26 mouse cellular contexts compared by ENCODE assay signal in the genomic region with DNA sequence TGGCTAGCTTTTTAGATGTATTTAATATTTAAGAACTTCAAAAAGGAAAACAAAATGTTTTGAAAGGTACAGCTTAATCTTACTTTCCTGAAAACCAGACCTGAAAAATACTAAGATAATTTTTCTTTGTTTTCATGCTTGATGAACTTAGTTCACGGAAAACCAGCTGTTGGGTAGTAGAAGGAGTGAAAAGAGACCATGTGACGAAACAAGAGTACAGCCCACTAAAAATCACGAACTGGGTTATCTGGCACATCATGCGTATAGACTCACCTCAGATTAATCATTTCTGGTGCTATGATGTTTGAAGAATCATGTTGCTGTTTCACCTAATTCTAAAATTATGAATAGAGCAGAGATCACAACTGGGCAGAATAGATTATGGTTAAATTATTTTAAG. TPM values are rescaled to one million over a fixed set of nuclear protein-coding genes. Genes with fewer than 3 reads are reported as not detected.
DNase-seq lines count a peak whose midpoint lies in the region; ATAC-seq and TF ChIP-seq lines count a peak whose summit lies in the region.
"Had no signal": no experiment of that assay in that cellular context is flagged by ENCODE, and none has a peak within 500 bp of the region (broad histone marks: within the 10 kb centered on the region; RNA-seq: fewer than 3 reads in every experiment).

No protein-coding gene starts in this region.

- H3K9me3 ChIP-seq in heart, embryonic 13.5 days = no peaks in the 10 kb centered on the region
- H3K9me3 ChIP-seq in midbrain, embryonic 14.5 days (ENCODE audit: control insufficient read depth, low read length) = no peaks in the 10 kb centered on the region
- H3K9me3 ChIP-seq in midbrain, embryonic 13.5 days = no peaks in the 10 kb centered on the region
- H3K9me3 ChIP-seq: embryonic facial prominence, embryonic 15.5 days; heart, embryonic 12.5 days had no signal

- intact Hi-C loops in left cerebral cortex, postnatal 25 days (cut with DNase I) = loop anchor here (5.0 kb wide), 1 partner anchor 181 kb away; no protein-coding TSS in a partner anchor

- no peak overlapping the region for H3K4me3 ChIP-seq in heart, embryonic 13.5 days
- no peak overlapping the region for H3K4me3 ChIP-seq in midbrain, embryonic 14.5 days (replicated peaks; ENCODE audit: low read depth, low read length)
- no peak overlapping the region for H3K4me3 ChIP-seq in midbrain, embryonic 13.5 days (replicated peaks)
- peak overlapping the region; percentile 96 for H3K4me3 ChIP-seq in myocyte
- H3K4me3 ChIP-seq: erythroblast, embryonic 14.5 days; gastrocnemius, adult 2 months had no signal

- TF ChIP-seq POLR2A in myocyte (IDR thresholded peaks at IDR 0.05; ENCODE audit: insufficient read length, low read depth) = no peak

- 0 out of 2 replicates have a peak overlapping the region, but pooled peaks have one; percentile 22 for H3K4me2 ChIP-seq in heart, embryonic 13.5 days
- 0 out of 2 replicates have a peak overlapping the region, but pooled peaks have one; percentile 13 for H3K4me2 ChIP-seq in midbrain, embryonic 14.5 days (ENCODE audit: low read length)
- no peak overlapping the region for H3K4me2 ChIP-seq in midbrain, embryonic 13.5 days (replicated peaks)
- H3K4me2 ChIP-seq in myocyte (ENCODE audit: low read depth) = peak overlapping the region; percentile 74

- 73% methylated on average over 4 of the region's 4 CpGs for WGBS in heart, embryonic 13.5 days
- 67% methylated on average over 4 of the region's 4 CpGs for WGBS in midbrain, embryonic 14.5 days
- WGBS in midbrain, embryonic 13.5 days = 68% methylated on average over 4 of the region's 4 CpGs

- no peaks in the 10 kb centered on the region for H3K27me3 ChIP-seq in heart, embryonic 13.5 days (replicated peaks)
- no peaks in the 10 kb centered on the region for H3K27me3 ChIP-seq in midbrain, embryonic 14.5 days (ENCODE audit: control insufficient read depth, insufficient read depth, low read length)
- 0 out of 2 replicates have a peak, but pooled peaks cover 4% of the 10 kb centered on the region for H3K27me3 ChIP-seq in midbrain, embryonic 13.5 days
- H3K27me3 ChIP-seq in myocyte (ENCODE audit: control insufficient read depth, insufficient read depth, insufficient read length) = no peaks in the 10 kb centered on the region
- H3K27me3 ChIP-seq: embryonic facial prominence, embryonic 15.5 days; heart, embryonic 12.5 days had no signal

- H3K27ac ChIP-seq in heart, embryonic 13.5 days (replicated peaks) = no peak overlapping the region
- H3K27ac ChIP-seq in midbrain, embryonic 14.5 days (replicated peaks; ENCODE audit: low read depth, low read length) = no peak overlapping the region
- H3K27ac ChIP-seq in midbrain, embryonic 13.5 days = no peak overlapping the region
- H3K27ac ChIP-seq: embryonic facial prominence, embryonic 15.5 days; hindbrain, embryonic 14.5 days; hindbrain, postnatal 0 days had no signal

- H3K36me3 ChIP-seq in heart, embryonic 13.5 days = 0 out of 2 replicates have a peak, but pooled peaks cover 5% of the 10 kb centered on the region
- no peaks in the 10 kb centered on the region for H3K36me3 ChIP-seq in midbrain, embryonic 14.5 days (ENCODE audit: control insufficient read depth, insufficient read depth, low read length)
- no peaks in the 10 kb centered on the region for H3K36me3 ChIP-seq in midbrain, embryonic 13.5 days
- no peaks in the 10 kb centered on the region for H3K36me3 ChIP-seq in myocyte (ENCODE audit: control insufficient read depth, insufficient read depth)
- H3K36me3 ChIP-seq: embryonic facial prominence, embryonic 15.5 days; heart, embryonic 12.5 days had no signal

- H3K9ac ChIP-seq in heart, embryonic 13.5 days = no peak overlapping the region
- H3K9ac ChIP-seq in midbrain, embryonic 14.5 days (replicated peaks; ENCODE audit: low read length) = no peak overlapping the region
- no peak overlapping the region for H3K9ac ChIP-seq in midbrain, embryonic 13.5 days (replicated peaks)
- H3K9ac ChIP-seq: embryonic facial prominence, embryonic 15.5 days; forebrain, postnatal 0 days; heart, embryonic 12.5 days; hindbrain, embryonic 14.5 days had no signal

- peaks cover 35% of the 10 kb centered on the region for H3K4me1 ChIP-seq in heart, embryonic 13.5 days
- H3K4me1 ChIP-seq in midbrain, embryonic 14.5 days (ENCODE audit: control insufficient read depth, insufficient read depth, low read length) = peaks cover 12% of the 10 kb centered on the region
- peaks cover 17% of the 10 kb centered on the region for H3K4me1 ChIP-seq in midbrain, embryonic 13.5 days (replicated peaks)

- no peak for ATAC-seq in heart, embryonic 13.5 days (ENCODE audit: extremely low read depth, insufficient number of reproducible peaks, low FRiP score, low TSS enrichment)
- ATAC-seq in midbrain, embryonic 14.5 days (ENCODE audit: low FRiP score, low TSS enrichment) = no peak
- ATAC-seq in midbrain, embryonic 13.5 days = no peak
- ATAC-seq: activated CD4-positive, CD25-positive, alpha-beta regulatory T cell, adult 4 months; forebrain, embryonic 14.5 days; forebrain, postnatal 0 days; hindbrain, postnatal 0 days had no signal

- no peak overlapping the region for H3ac ChIP-seq in myocyte (ENCODE audit: control insufficient read depth, insufficient read length)

- DNase-seq in heart, adult 18-20 months = no peak
- DNase-seq in midbrain, embryonic 14.5 days = no peak
- no peak for DNase-seq in left cerebral cortex, postnatal 25 days (ENCODE audit: low spot score in 2 of 2)
- DNase-seq: adrenal gland, adult 8-10 months; adrenal gland, postnatal 25 days; cerebellum, adult 11-12 months; cerebellum, adult 8-10 months; cerebellum, postnatal 10 days; cerebellum, postnatal 36 days; embryo, embryonic 11 days; forebrain, postnatal 0 days; gastrocnemius, adult 2 months; gastrocnemius, postnatal 14 days; heart, adult 11 months; heart, postnatal 14 days; heart, postnatal 4 days had no signal

- H3K79me2 ChIP-seq in myocyte (ENCODE audit: control insufficient read depth, insufficient read depth) = peaks cover 91% of the 10 kb centered on the region

TF ChIP-seq in myocyte, 11 proteins besides CTCF, POLR2A, EP300 and RAD21:
- TF ChIP-seq USF1 (IDR thresholded peaks at IDR 0.05; ENCODE audit: low read depth) = peak; percentile 66
- TF ChIP-seq SRF (IDR thresholded peaks at IDR 0.05; ENCODE audit: control insufficient read depth, insufficient read length, low read depth) = no peak

RNA-seq across cellular contexts. Expression of a gene that starts 3.7 kb away (rescaled TPM):
- 131 and 140 TPM in 2 replicates for polyA plus RNA-seq in heart, embryonic 13.5 days (2015; fragmentation: Nextera tagmentation; extraction: Ambion mirVana)
- total RNA-seq in heart, adult 18-20 months (2021) = 10 to 100 TPM; 38.7 to 44.8 TPM
- 59.5 and 104 TPM in 2 replicates for polyA plus RNA-seq in midbrain, embryonic 14.5 days (2014; fragmentation: Nextera tagmentation; extraction: Ambion mirVana)
- polyA plus RNA-seq in midbrain, embryonic 13.5 days (2015; fragmentation: Nextera tagmentation; extraction: Ambion mirVana) = 101 and 125 TPM in 2 replicates
- polyA plus RNA-seq in myocyte (2012; fragmentation: generic; extraction: Trizol) = 187 TPM
- 10 to 100 TPM; 40.4 to 46.6 TPM for total RNA-seq in left cerebral cortex, postnatal 25 days (2021)
